Mouse (Mus musculus): ENCODE measurements around the gene Spen. TPM values are rescaled to one million over a fixed set of nuclear protein-coding genes. Genes with fewer than 3 reads are reported as not detected.
A peak's percentile ranks its signal among the peaks of the same experiment; 100 is the strongest.

The Spen gene
- total and polyA plus RNA-seq, 2 experiments from 2014 or later: 13.6 to 20.0 TPM

- peak overlapping the region; percentile 81; the same call in 1 of the 2 replicates for H3K27ac ChIP-seq (ENCODE audit: low read depth, low read length)
Measured at GRCm38 (mm10) chr4:141505810-141506209, 32.6 kb downstream of the Spen start.

GRCm38 (mm10) chr4:141504471-141504870 is 33.9 kb downstream of the Spen start:
- ATAC-seq (ENCODE audit: low FRiP score) (no peak), DNase-seq (ENCODE audit: low spot score) (no peak)
- Histone ChIP-seq H3K36me3 (ENCODE audit: insufficient read depth, low read length) (no peaks in the 10 kb centered on the region), H3K4me1 (ENCODE audit: insufficient read depth, low read length) (0 out of 2 replicates have a peak, but pooled peaks cover 4% of the 10 kb centered on the region), H3K27me3 (ENCODE audit: insufficient read depth, low read length) (no peaks in the 10 kb centered on the region), H3K4me3 (ENCODE audit: low read depth, low read length) (no peak overlapping the region), H3K9ac (replicated peaks; ENCODE audit: low read length, poor library complexity, severe bottlenecking) (no peak overlapping the region), H3K4me2 (ENCODE audit: low read depth, low read length, poor library complexity, severe bottlenecking) (no peak overlapping the region), H3K9me3 (ENCODE audit: low read length) (no peaks in the 10 kb centered on the region), H3K27ac (ENCODE audit: low read depth, low read length) (no peak overlapping the region)
- no peak for TF ChIP-seq CTCF (IDR thresholded peaks at IDR 0.05)
- 78% methylated on average over 4 of the region's 4 CpGs for WGBS

More at GRCm38 (mm10) chr4:141505810-141506209, 32.6 kb downstream of the Spen start:
- Histone ChIP-seq H3K4me1 (ENCODE audit: insufficient read depth, low read length) (0 out of 2 replicates have a peak, but pooled peaks cover 4% of the 10 kb centered on the region), H3K9ac (replicated peaks; ENCODE audit: low read length, poor library complexity, severe bottlenecking) (no peak overlapping the region), H3K36me3 (ENCODE audit: insufficient read depth, low read length) (no peaks in the 10 kb centered on the region), H3K9me3 (ENCODE audit: low read length) (no peaks in the 10 kb centered on the region), H3K4me3 (ENCODE audit: low read depth, low read length) (no peak overlapping the region), H3K27me3 (ENCODE audit: insufficient read depth, low read length) (no peaks in the 10 kb centered on the region), H3K4me2 (ENCODE audit: low read depth, low read length, poor library complexity, severe bottlenecking) (no peak overlapping the region)
- no peak for TF ChIP-seq CTCF (IDR thresholded peaks at IDR 0.05)
- no peak for ATAC-seq (ENCODE audit: low FRiP score)
- 97% methylated on average over 10 of the region's 11 CpGs for WGBS
- DNase-seq (ENCODE audit: low spot score): no peak

GRCm38 (mm10) chr4:141502723-141503122 is 35.7 kb downstream of the Spen start:
- H3K4me3 ChIP-seq (ENCODE audit: low read depth, low read length): no peak overlapping the region
- H3K36me3 ChIP-seq (ENCODE audit: insufficient read depth, low read length): no peaks in the 10 kb centered on the region
- no peak overlapping the region for H3K4me2 ChIP-seq (ENCODE audit: low read depth, low read length, poor library complexity, severe bottlenecking)
- 64% methylated on average over 5 of the region's 5 CpGs for WGBS
- no peak for DNase-seq (ENCODE audit: low spot score)
- H3K9me3 ChIP-seq (ENCODE audit: low read length): no peaks in the 10 kb centered on the region
- H3K4me1 ChIP-seq (ENCODE audit: insufficient read depth, low read length): 0 out of 2 replicates have a peak, but pooled peaks cover 4% of the 10 kb centered on the region
- ATAC-seq (ENCODE audit: low FRiP score): no peak
- no peak overlapping the region for H3K27ac ChIP-seq (ENCODE audit: low read depth, low read length)
- no peak for TF ChIP-seq CTCF (IDR thresholded peaks at IDR 0.05)
- no peaks in the 10 kb centered on the region for H3K27me3 ChIP-seq (ENCODE audit: insufficient read depth, low read length)
- no peak overlapping the region for H3K9ac ChIP-seq (replicated peaks; ENCODE audit: low read length, poor library complexity, severe bottlenecking)

GRCm38 (mm10) chr4:141501058-141501457 is 37.3 kb downstream of the Spen start:
- H3K36me3 ChIP-seq (ENCODE audit: insufficient read depth, low read length): no peaks in the 10 kb centered on the region
- H3K9me3 ChIP-seq (ENCODE audit: low read length): no peaks in the 10 kb centered on the region
- no peak overlapping the region for H3K4me2 ChIP-seq (ENCODE audit: low read depth, low read length, poor library complexity, severe bottlenecking)
- 62% methylated on average over 5 of the region's 5 CpGs for WGBS
- H3K27ac ChIP-seq (ENCODE audit: low read depth, low read length): no peak overlapping the region
- no peak for ATAC-seq (ENCODE audit: low FRiP score)
- 0 out of 2 replicates have a peak, but pooled peaks cover 4% of the 10 kb centered on the region for H3K4me1 ChIP-seq (ENCODE audit: insufficient read depth, low read length)
- no peaks in the 10 kb centered on the region for H3K27me3 ChIP-seq (ENCODE audit: insufficient read depth, low read length)
- no peak overlapping the region for H3K4me3 ChIP-seq (ENCODE audit: low read depth, low read length)
- DNase-seq (ENCODE audit: low spot score): no peak
- TF ChIP-seq CTCF (IDR thresholded peaks at IDR 0.05): no peak
- 0 out of 2 replicates have a peak overlapping the region, but pooled peaks have one; percentile 24 for H3K9ac ChIP-seq (replicated peaks; ENCODE audit: low read length, poor library complexity, severe bottlenecking)

- DNase-seq (ENCODE audit: low spot score) (no peak), ATAC-seq (ENCODE audit: low FRiP score) (no peak)
- no peak for TF ChIP-seq CTCF (IDR thresholded peaks at IDR 0.05)
- Histone ChIP-seq H3K27me3 (ENCODE audit: insufficient read depth, low read length) (no peaks in the 10 kb centered on the region), H3K27ac (ENCODE audit: low read depth, low read length) (no peak overlapping the region), H3K4me3 (ENCODE audit: low read depth, low read length) (no peak overlapping the region), H3K9me3 (ENCODE audit: low read length) (no peaks in the 10 kb centered on the region), H3K4me2 (ENCODE audit: low read depth, low read length, poor library complexity, severe bottlenecking) (no peak overlapping the region), H3K4me1 (ENCODE audit: insufficient read depth, low read length) (0 out of 2 replicates have a peak, but pooled peaks cover 4% of the 10 kb centered on the region), H3K36me3 (ENCODE audit: insufficient read depth, low read length) (peaks cover 2% of the 10 kb centered on the region; the same call in 1 of the 2 replicates), H3K9ac (replicated peaks; ENCODE audit: low read length, poor library complexity, severe bottlenecking) (no peak overlapping the region)
- 67% methylated on average over 4 of the region's 4 CpGs for WGBS
Measured at GRCm38 (mm10) chr4:141500637-141501036, 37.8 kb downstream of the Spen start.

GRCm38 (mm10) chr4:141488670-141489069 is 49.7 kb downstream of the Spen start:
- DNase-seq (ENCODE audit: low spot score) (no peak), ATAC-seq (ENCODE audit: low FRiP score) (no peak)
- no peak overlapping the region for H3K4me3 ChIP-seq (ENCODE audit: low read depth, low read length)
- H3K27ac ChIP-seq (ENCODE audit: low read depth, low read length): no peak overlapping the region
- peaks cover 56% of the 10 kb centered on the region for H3K36me3 ChIP-seq (ENCODE audit: insufficient read depth, low read length)
- no peak overlapping the region for H3K9ac ChIP-seq (replicated peaks; ENCODE audit: low read length, poor library complexity, severe bottlenecking)
- H3K27me3 ChIP-seq (ENCODE audit: insufficient read depth, low read length): no peaks in the 10 kb centered on the region
- 91% methylated on average over 4 of the region's 4 CpGs for WGBS
- TF ChIP-seq CTCF (IDR thresholded peaks at IDR 0.05): peak; percentile 66
- no peaks in the 10 kb centered on the region for H3K4me1 ChIP-seq (ENCODE audit: insufficient read depth, low read length)
- no peaks in the 10 kb centered on the region for H3K9me3 ChIP-seq (ENCODE audit: low read length)
- H3K4me2 ChIP-seq (ENCODE audit: low read depth, low read length, poor library complexity, severe bottlenecking): no peak overlapping the region

Data from midbrain, postnatal 0 days (tissue).